Mouse (Mus musculus) left cerebral cortex, adult 2 months (tissue): Measurements from ENCODE around the gene Txndc5. TPM values are rescaled to one million over a fixed set of nuclear protein-coding genes. Genes with fewer than 3 reads are reported as not detected.
A peak's percentile ranks its signal among the peaks of the same experiment; 100 is the strongest.

Source experiments
- DNase-seq, 2 experiments: peaks; one replicate each; pipeline ENCODE4 v3.0.0; 2021 to 2022; ENCODE audit warnings: low spot score in 2 of 2, mixed read lengths in 1 of 2; ENCODE audit errors: extremely low spot score in 1 of 2
- H3K27ac ChIP-seq: fragments of 200-600 bp; 2 replicates; pipeline ENCODE4 v1.8.1; 2022
- H3K4me3 ChIP-seq: fragments of 200-600 bp; 2 replicates; pipeline ENCODE4 v1.8.1; 2022
- CTCF ChIP-seq: fragments of 200-600 bp; IDR thresholded peaks from 2 replicates; pipeline ENCODE4 v1.8.1; 2022; ENCODE audit warnings: antibody characterized with exemption, mild to moderate bottlenecking, moderate library complexity
- intact Hi-C: fragments of 180-260 bp; cut with DNase I; formaldehyde crosslinking; loops from one replicate; pipeline ENCODE4 v1.15.1; 2025
- total RNA-seq, 2 experiments: library from RNA; stranded (reverse); gene quantifications; 2 replicates each; pipeline ENCODE4 v1.2.3; 2021

Gene Txndc5
- total RNA-seq, 2 experiments from 2014 or later, result 47.0 to 47.4 TPM

DNA sequence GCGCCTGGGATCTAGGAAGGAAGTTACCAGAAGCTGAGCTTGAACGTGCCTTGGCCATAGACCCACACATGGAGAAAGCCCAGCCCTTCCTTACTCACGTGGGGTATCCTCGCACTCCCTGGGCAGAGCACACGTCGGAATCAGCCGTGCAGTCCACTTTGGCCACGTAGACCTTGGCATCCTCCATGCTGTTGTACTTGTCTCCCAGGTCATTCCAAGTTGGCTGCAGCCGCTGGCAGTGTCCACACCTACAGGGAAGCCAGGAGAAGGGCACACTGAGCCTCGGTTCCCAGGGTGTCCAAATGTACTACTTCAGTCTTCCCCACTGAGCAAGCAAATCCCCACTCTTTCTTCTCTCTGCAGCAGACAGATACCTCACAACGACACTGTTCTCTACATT lies 5.4 kb downstream of the Txndc5 start:
- Histone ChIP-seq H3K4me3 (no peak overlapping the region), H3K27ac (no peak overlapping the region)
- no peak for DNase-seq
- no peak for TF ChIP-seq CTCF
- intact Hi-C loops, result no loop called here

DNA sequence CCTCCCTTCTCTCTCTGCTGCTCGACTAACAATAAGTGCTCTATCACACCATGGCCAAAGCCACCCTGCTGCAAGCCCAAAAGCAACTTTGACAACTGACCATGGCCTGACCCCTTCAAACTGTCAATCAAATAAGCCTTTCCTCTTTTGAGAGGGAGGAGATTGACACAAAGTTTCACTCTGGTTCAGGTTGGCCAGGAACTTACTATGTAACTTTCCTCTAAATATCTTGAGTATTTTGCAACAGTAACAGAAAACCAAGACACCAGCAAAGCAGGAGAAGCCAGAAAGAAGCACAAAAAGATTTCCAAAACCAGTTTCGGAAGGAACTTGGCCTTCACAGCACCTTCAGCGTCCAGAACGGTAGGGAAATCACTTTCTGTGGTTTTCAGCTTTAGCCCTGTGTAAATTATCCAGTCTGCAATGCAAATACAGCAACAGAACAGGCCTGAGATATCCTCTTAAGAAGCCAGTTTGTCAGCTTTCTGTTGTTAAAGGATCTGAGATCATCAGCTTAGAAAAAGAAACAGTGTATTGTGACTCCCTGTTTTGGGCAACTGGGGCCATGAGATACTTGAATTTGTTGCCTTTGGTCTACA lies 6.5 kb downstream of the Txndc5 start:
- DNase-seq, result no peak
- no peak overlapping the region for H3K4me3 ChIP-seq
- TF ChIP-seq CTCF, result no peak
- intact Hi-C loops, result no loop called here
- H3K27ac ChIP-seq, result no peak overlapping the region

DNA sequence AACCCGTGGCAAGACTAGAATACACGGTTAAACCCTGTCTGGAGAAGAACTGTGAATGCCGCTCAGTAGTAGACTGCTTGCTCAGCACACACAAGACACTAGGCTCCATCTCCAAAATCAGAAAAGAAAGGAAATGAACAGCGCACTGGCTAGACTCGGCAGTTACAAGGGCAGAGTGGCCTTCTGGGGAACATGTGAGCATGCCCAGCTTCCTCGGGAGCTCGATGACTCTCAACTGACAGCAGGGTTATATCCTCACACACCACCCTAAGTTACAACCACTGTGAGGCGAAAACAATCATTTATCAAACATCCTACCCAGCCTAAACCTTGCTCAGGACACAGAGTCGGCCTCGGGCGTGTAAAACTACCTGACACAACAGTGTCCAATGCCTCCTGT lies 8.3 kb downstream of the Txndc5 start:
- H3K4me3 ChIP-seq, result no peak overlapping the region
- intact Hi-C loops, result no loop called here
- no peak for DNase-seq
- no peak for TF ChIP-seq CTCF
- H3K27ac ChIP-seq, result no peak overlapping the region

DNA sequence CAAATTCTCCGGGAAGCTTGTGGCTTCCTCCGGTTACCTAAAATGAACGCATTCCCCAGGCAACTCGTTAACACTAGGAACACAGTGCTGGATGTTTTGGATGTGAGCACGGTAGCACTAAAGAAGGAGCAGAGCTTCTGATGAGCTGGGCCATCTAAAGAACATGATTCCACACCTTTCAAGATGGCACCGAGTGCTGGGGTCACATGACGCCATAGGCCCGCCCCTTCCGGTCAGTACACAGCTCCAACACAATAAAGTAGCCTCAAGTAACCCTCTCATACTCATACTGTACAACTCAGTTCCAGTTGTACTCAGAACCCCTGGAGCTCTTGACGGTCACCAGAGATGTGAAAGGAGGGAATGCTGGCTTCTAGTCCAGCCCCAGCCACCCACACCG lies 12.0 kb downstream of the Txndc5 start:
- intact Hi-C loops, result no loop called here

DNA sequence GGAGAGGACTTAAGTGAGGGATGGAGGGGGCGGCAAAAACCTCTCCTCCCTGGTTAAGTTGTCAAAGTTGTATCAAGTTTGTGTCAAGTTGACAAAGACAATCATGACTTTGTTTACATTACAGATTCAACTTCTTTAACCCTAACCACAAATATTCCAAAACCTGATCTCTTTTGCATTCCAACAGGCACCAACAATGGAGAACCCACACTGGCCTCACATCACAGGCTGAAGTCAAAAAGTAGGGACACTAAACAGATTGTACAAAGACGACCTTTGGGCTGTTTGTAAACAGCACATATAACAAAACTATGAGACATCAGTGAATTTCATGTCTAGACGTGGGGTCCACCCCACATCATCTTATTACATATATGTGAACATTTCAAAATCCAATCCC lies 12.8 kb downstream of the Txndc5 start:
- TF ChIP-seq CTCF, result no peak
- DNase-seq, result no peak
- H3K27ac ChIP-seq, result no peak overlapping the region
- no peak overlapping the region for H3K4me3 ChIP-seq
- intact Hi-C loops, result no loop called here

More for the DNA sequence above, 12.0 kb downstream of the Txndc5 start:
- Histone ChIP-seq H3K27ac (no peak overlapping the region), H3K4me3 (no peak overlapping the region)
- no peak for DNase-seq
- TF ChIP-seq CTCF, result no peak

DNA sequence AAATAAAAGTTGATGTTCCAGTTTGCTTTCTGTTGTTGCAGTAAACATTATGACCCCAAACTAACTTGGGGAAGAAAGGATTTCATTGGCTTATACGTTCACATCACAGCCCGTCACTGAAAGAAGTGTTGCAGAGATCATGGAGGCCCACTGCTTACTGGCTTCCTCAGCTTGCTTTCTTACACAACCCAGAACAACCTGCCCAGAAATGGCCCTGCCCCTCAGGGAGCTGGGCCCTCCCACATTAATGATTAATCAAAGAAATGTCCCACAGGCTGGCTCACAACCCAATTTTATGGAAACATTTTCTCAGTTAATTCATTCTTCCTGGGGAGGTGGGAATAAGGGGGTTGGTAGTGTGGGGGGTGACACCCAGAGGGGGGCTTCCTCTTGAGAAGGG lies 13.2 kb downstream of the Txndc5 start:
- DNase-seq, result no peak
- TF ChIP-seq CTCF, result no peak
- no peak overlapping the region for H3K4me3 ChIP-seq
- intact Hi-C loops, result no loop called here
- no peak overlapping the region for H3K27ac ChIP-seq

DNA sequence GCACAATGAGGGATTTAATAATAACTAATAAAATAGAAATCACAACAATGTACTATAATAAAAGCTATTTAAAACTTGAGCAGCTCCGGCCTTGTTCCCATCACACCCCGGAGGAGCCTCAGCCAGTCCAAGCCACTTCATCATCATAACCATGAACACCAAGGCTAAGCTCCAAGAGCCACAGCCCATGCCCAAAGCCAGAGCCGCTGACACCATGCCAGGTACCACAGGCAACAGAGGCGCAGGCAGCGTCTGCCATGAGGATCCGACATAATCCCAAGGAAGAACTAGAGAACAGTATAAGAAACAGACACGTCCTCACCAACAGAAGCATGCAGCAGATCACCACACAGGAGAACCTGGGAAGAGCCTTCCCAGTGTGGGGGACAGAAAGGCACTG lies 14.7 kb downstream of the Txndc5 start:
- no peak overlapping the region for H3K27ac ChIP-seq
- TF ChIP-seq CTCF, result no peak
- intact Hi-C loops, result no loop called here
- H3K4me3 ChIP-seq, result no peak overlapping the region
- DNase-seq, result no peak

DNA sequence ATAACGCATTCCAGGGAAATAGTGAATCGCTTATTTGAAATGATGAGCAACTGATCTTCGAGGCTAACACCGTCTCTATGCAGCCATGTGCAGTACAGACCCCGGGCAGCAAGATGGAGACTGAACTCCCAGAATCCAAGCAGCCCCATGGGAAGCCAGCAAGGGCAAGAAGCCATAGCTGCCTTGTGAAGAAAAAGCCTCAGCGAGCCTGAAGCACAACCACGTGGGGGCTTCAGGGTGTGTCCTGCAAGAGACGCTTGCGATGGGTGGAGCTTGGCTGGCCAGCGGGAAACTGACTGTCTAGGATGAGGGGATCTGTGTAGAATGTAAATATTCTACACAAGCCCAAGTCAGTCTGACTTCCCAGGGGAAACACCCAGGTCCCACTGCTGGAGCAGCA lies 16.6 kb downstream of the Txndc5 start:
- TF ChIP-seq CTCF, result no peak
- no peak for DNase-seq
- H3K4me3 ChIP-seq, result no peak overlapping the region
- no peak overlapping the region for H3K27ac ChIP-seq
- intact Hi-C loops, result no loop called here

DNA sequence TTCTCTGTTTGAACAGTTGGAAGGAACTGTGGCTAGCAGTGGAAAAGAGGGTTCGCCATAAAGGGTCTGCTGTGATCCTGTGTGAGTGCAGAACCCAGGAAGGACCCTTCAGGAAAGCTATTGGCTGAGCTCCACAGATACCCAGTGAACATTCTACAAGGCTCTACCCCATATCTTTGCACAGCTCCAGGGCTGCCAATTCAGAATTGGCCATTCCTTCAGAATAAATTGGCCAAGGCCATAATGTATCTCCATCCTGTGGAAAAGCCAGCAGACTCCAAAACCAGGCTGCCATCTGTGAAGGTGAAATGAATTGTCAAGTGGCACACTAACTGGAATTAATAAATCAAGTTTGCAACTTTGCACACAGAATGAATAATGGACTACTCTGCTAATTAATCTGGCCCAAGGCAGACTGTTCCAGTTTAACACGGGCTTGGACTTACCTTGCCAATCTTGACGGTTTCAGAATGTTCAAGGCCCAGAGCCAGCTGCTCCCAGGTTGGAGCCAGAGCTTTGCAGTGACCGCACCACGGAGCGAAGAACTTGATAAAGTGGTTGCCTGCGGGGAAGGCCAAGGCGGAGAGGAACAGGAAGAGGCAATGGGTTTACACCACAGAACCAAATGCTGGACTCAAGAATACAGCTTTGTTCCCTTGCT lies 18.8 kb downstream of the Txndc5 start:
- Histone ChIP-seq H3K27ac (no peak overlapping the region), H3K4me3 (no peak overlapping the region)
- no peak for TF ChIP-seq CTCF
- no peak for DNase-seq
- intact Hi-C loops, result loop anchor here (10.0 kb wide), 2 partner anchors 285 to 445 kb away; no protein-coding TSS in a partner anchor

DNA sequence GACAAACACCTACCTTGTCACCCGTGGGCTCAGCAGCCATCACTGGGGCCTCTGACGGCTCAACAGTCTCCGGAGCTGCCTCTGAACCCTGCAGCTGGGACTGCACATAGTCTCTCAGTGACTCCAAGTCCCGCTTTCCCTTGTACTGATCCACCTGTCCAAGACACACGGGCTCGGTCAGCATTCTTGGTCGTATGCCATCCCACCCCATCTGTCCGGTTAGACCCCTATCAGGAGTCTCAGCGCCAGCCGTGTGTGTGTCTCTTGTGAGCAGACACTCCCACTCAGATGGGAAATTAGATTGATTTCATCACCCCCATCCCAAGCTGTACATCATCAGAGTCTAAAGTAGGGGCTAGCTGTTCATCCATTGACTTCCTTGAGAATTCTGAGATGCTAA lies 21.7 kb downstream of the Txndc5 start:
- intact Hi-C loops, result loop anchor here (2.0 to 10.0 kb wide), 3 partner anchors 164 to 442 kb away; no protein-coding TSS in a partner anchor
- no peak overlapping the region for H3K27ac ChIP-seq
- no peak for TF ChIP-seq CTCF
- DNase-seq, result no peak
- H3K4me3 ChIP-seq, result no peak overlapping the region

DNA sequence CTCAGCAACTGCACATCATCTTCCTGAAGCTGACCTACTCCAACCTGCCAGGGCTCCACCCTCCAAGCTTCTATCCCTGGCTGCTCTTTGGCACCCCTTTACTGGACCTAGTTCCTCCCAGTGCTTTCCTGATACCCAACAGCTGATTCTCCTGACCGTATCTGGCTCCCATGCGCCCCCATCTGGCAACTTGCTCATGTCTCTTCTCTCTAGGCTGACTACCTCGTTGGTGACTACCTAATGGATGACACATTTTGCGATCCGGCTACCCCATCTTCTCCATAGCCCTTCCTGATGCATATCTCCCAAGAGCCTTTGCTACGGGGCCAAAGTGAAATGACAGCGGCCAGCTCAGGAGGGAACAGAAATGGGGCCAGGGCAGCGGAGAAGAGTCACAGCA lies 22.3 kb downstream of the Txndc5 start:
- Histone ChIP-seq H3K27ac (no peak overlapping the region), H3K4me3 (no peak overlapping the region)
- intact Hi-C loops, result loop anchor here (2.0 to 10.0 kb wide), 3 partner anchors 164 to 442 kb away; no protein-coding TSS in a partner anchor
- peak; percentile 49 for TF ChIP-seq CTCF
- DNase-seq, result peak; percentile 37 to 42

DNA sequence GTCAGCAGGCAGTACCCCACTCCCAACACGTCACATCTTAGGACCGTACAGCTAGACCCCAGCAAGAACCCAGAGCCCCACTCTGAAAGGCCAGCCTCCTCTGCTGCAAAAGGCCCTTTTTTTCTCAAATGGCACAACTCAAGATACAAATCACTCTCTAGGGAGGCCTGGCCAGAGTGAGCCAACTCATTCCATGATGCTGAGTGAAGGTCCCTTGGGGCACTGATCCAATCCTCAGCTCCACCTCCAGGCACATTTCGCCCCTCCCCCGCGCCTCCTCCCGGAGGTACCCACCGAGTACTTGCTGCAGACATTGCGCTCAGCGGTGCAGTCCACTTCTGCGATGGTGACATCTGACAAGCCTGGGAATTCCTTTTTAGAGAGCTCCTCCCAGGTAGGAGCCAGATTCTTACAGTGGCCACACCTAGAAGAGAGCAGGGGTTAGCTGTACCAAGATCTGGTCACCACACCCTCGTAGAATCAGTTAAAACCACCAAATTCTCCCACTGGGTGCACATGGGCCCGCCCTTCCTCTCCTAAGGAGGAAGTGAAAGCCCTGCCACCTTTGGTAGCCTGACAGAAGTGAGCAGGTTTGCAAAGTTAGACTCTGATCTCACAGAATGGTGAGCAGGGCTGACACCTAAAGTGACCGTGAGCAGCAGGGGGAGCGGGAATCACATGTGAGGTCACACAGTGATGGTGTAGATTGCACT lies 25.3 kb downstream of the Txndc5 start:
- Histone ChIP-seq H3K27ac (no peak overlapping the region), H3K4me3 (no peak overlapping the region)
- no peak for TF ChIP-seq CTCF
- intact Hi-C loops, result loop anchor here (10.0 kb wide), 2 partner anchors 278 to 438 kb away; no protein-coding TSS in a partner anchor
- DNase-seq, result no peak
